Mouse (Mus musculus) frontal cortex, postnatal 14 days (tissue): ENCODE data around the gene Sf3a2.
"Not testable (repeated sequence)": the region's sequence is repeated elsewhere in the genome, so short reads cannot be mapped to it uniquely, and the experiment has no call there.

Experiments
- DNase-seq, 2 experiments: peaks; one replicate each; pipeline ENCODE4 v3.0.0; 2022; ENCODE audit warnings: low spot score in 2 of 2

The Sf3a2 gene

DNA sequence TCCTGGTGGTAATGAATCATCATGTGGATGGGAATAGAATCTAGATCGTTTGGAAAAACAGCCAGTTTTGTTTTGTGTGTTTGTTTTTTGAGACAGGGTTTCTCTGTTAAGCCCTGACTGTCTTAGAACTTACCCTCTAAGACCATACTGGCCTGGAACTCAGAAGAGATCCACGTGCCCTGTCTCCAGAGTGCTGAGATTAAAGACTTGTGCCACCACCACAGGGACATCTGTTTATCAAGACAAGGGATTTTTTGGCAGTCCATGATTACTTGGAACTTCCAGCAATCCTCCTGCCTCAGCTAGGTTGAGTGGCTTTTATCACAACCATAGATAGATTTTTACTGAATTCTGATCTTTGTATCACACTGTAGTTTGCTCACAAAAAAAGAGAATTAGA, 26.8 kb downstream of the Sf3a2 start:
- DNase-seq = no peak

GRCm38 (mm10) chr10:80826151-80827062, 28.4 kb downstream of the Sf3a2 start, which contains the start of gene Oaz1:
Gene Oaz1 (plus strand): TSS chr10:80826656.
- DNase-seq = peak; percentile 99 to 100

DNA sequence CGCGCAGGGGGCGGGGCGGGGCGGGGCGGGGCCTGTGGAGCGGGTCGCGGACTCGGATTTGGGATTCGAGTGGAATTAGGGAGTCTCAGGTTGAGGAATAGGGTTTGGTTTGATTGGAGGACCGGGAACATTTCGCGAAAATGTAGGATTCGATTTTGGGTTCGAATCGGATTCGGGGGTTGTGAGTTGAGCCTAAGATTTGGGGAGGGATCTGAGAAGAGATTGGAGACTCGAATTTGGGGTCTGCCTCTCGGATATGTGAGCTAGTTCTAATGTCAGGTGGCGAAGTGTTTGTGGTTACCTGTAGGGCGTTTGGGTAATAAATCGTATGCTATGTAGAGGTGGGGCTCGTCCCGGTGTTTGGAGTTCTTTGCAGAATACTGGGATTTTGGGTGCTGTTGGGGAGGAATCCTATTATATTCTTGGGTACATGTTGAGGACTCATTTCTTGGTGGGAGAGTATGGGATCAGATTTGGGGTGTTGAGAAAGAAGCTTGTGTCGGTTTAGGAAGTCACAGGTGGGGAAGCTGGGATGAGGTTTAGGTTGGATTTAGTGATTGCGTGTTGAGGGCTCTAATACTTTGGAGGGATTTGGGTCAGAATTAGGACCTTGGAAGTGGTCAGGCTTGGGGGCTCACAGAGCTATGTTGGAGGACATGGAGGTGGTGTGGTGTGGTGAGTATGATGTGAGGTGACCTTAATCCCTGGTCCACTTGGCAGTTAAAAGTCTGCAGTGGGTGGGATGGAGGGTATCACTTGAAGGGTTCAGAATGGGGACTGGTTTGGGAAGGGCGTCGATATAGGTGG, 29.3 kb downstream of the Sf3a2 start:
- no peak for DNase-seq

- DNase-seq = no peak
Measured at GRCm38 (mm10) chr10:80827870-80828420, 29.9 kb downstream of the Sf3a2 start.

DNA sequence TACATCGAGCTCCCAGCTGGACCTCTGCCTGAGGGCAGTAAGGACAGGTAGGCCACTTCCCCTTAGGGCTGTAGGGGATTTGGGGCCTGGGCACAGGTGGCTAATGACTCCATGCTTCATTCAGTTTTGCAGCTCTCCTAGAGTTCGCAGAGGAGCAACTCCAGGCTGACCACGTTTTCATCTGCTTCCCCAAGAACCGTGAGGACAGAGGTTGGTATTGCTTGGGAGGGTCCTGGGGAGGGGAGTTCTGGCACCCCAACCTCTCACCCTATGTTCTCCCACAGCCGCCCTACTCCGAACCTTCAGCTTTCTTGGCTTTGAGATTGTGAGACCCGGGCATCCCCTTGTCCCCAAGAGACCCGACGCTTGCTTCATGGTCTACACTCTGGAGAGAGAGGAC, 30.6 kb downstream of the Sf3a2 start:
- not testable (repeated sequence) for DNase-seq

GRCm38 (mm10) chr10:80829359-80830278, 31.6 kb downstream of the Sf3a2 start:
- no peak for DNase-seq

GRCm38 (mm10) chr10:80831136-80831535, 33.1 kb downstream of the Sf3a2 start:
- DNase-seq = no peak

DNA sequence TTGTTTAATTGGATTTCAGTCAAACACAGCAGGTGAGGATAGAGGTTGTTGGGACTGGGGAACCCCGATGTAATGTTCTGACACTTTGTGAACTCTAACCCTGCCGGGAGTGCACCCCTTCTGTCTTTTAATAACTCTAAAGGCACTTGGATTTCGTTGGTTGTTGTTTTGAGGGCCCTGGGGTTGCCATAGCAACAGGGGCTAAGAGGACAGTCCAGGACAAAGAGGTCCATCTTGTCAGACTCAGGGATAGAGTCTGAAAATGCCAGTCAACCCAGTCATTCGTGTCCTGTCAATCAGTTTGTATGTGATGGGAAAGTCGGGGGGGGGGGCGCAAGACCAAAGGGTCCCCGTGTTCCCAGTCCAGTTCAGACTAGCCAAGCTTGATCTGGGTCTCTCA, 34.8 kb downstream of the Sf3a2 start:
- DNase-seq = no peak

GRCm38 (mm10) chr10:80835617-80836016, 37.6 kb downstream of the Sf3a2 start:
- no peak for DNase-seq

DNA sequence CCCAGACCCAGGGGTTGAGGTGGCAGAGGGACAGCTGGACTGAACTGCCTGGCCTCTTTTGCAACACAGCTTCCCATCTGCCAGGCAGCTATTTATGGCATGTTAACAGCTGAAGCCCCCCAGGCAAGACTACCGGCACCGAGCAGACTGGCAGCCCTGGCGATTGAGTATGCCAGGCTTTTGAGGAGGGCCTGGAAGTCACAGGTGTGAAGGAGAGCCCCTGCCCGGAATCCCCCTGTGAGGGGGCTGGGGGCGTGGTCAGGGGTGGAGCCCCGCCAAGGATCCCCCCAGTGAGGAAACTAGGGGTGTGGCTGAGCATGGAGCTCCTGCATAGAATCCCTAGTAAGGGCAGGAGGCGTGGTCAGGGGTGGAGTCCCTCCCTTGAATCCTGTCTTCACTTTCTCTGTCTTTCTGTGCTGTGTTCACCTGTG, 39.0 kb downstream of the Sf3a2 start:
- DNase-seq = no peak

DNA sequence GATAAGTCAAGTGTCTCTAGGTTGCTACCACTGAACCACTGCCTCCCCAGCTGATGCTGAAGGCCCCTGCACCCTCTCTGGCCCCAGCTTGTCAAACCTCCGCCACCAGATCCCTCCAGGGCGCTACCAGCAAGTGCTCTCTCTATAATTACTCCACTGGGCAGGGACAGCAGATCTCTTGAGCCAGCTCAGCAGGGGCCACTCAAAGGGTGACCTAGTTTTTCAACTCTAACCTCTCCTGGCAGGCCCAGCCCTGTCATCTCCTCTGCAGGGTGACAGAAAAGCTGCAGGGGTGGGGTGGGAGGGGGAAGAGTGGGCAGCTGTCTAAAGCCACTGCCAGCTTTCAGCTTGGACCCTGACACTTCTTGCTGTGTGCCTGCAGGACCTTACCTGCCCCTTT, 39.8 kb downstream of the Sf3a2 start:
- no peak for DNase-seq

GRCm38 (mm10) chr10:80838346-80838912, 40.4 kb downstream of the Sf3a2 start:
- no peak for DNase-seq

- no peak for DNase-seq
Measured at GRCm38 (mm10) chr10:80839848-80840247, 41.9 kb downstream of the Sf3a2 start.

DNA sequence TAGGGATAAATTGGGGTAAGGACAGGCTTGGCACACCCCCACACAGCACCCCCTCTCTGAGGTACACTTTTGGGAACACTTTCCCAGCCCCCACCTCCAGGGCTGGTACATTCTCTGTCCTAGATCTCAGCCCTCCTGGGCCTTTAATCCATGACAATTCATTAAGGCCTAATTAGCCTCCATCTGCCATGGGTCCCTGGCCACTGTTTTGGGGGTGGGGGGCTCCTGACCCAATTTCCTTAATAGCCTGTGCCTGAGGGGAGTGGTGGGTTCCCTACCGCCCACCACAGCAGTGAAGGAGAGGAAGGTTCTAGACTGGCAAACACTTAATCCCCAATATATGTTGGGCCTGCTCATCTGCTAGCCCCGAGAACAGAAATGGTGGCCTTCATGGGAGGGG, 43.7 kb downstream of the Sf3a2 start:
- no peak for DNase-seq

- DNase-seq = no peak
Measured at GRCm38 (mm10) chr10:80842334-80842733, 44.3 kb downstream of the Sf3a2 start.

- DNase-seq = no peak
Measured at GRCm38 (mm10) chr10:80843087-80843930, 45.3 kb downstream of the Sf3a2 start.

- DNase-seq = peak in 1 of 2 experiments; percentile 44
Measured at GRCm38 (mm10) chr10:80843931-80844547, 46.0 kb downstream of the Sf3a2 start, which contains the start of gene Lingo3. Gene Lingo3 (minus strand): TSS chr10:80844039.

GRCm38 (mm10) chr10:80845055-80845693, 47.2 kb downstream of the Sf3a2 start:
- no peak for DNase-seq

DNA sequence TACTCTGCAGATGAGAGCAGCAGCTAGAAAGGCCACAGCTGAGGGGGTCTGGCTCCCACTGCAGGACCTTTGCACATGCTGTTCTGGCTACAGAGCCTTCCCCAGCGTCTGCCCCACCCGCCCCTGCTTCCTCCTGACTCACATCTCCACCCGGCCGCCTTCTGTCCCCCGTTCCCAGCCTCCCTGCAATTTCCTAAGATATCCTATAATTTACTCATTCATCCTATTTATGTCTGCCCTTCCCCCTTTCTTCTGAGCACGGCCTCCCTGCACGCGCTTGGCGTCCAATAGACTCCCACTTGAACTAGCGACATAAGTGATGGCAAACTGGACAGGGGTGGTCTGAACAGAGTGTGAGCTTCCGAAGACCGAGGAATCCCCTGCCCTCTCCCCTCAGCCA, 47.7 kb downstream of the Sf3a2 start:
- no peak for DNase-seq
